Mouse (Mus musculus) cerebellum, adult 8-10 months (tissue): ENCODE results near the gene Selp.

Source experiments
- DNase-seq: peaks from one replicate; pipeline ENCODE4 v3.0.0; 2022

The Selp gene

GRCm38 (mm10) chr1:164114947-164115493 lies at the start of gene Selp:
Gene Selp (plus strand): TSS chr1:164115264.
- no peak for DNase-seq

- no peak for DNase-seq
These were observed 45.8 kb upstream of the Selp start for GRCm38 (mm10) chr1:164069261-164069660.

GRCm38 (mm10) chr1:164070461-164070860 lies 44.6 kb upstream of the Selp start:
- no peak for DNase-seq

DNA sequence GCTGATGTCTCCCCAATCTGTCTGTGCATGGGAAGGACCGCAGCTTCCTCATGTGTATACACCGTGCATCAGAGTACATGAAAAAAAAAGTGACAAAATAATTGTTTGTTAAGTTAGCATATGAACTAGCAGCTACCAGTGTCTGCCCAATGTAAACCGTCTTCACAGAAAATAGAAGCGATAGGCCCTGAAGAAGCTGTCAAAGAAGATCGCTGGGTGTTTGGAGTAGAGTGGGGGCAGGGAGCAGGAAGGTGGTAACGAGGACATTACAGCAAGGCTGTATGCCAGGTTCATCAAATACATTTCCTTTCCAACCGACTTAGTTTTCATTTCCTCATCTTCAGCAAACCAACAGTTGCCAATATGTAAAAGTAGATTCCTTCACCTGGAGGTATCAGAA lies 44.0 kb upstream of the Selp start:
- DNase-seq, result no peak

GRCm38 (mm10) chr1:164072001-164072400 lies 43.1 kb upstream of the Selp start:
- no peak for DNase-seq

DNA sequence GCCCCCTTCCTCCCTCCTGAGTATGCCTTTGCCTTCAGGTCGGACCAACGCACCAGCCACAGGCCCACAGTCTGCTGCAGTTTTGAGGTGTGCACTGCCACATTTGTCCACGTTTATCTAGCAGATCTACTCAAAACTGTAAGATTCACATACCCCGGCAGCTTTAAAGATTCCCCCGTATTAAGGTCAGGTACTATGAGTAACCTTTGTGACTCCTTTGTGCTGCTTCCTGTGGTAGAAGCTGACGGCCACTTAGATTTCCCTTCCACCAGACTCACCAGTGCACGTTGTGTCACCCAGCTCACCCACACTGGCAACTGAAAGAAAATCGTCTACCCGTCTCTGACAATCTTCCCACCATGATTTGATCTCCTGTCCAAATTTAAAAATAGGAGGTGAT lies 42.0 kb upstream of the Selp start:
- no peak for DNase-seq

DNA sequence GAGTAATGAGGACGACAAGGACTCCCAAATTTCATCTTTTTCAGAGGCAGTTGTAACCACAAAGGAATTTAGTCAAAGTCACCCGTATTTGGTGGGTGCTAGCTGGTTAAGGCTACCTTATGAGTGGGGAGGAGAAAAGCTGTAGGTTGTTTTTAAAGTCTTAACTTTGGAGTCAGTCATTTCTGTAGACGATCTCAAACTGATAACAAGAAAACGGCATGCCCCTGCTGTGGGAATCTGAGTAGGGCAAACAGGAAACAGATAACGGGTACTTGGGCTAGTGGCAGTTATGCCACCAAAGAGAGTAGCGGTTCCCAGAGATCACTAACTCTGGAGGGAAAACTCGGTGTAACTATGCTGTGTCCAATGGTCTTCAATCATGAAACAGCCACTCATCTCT lies 41.3 kb upstream of the Selp start:
- no peak for DNase-seq

DNA sequence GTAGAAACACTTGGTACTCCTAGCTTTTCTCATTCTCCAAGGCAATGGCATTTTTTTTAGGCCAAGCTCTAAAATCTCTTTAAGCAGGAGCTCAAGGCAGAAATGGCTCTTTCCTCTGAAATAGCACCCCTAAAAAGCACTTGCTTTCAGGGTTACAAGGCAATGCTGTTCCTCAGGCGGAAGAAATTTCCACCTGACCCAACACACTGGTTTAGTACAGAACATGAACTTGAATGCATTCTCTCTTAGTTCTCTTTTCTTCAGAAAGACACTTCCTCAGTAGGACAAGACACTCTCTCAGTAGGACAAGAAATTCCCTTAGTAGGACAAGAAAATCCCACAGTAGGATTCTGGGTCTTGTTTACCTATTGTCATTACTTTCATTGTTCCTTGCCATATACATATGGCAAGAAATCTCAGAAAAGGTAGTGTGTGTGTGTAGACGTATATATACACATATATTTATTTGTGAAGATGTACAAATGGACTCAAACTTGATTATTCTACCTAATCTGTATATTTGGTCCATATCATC lies 40.4 kb upstream of the Selp start:
- DNase-seq, result no peak

GRCm38 (mm10) chr1:164075416-164075815 lies 39.6 kb upstream of the Selp start:
- no peak for DNase-seq

DNA sequence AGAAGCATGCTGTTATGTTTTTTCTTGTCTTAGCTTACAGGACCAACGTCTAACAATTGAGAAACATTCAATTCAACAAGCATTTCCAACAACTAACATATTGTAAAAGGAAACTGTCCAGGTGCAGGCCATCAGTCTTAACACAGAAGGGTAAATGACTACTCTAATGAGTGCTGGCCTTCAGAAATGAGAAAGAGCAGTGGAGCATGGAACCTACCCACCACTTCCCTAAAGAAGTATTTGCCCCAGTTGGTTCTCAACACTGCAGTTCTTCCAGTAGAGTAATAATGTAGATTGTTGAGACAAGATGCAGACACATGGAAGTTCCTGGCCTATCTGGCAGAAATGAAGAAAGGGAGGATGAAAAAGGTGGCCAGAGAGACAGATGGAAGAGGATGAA lies 38.6 kb upstream of the Selp start:
- DNase-seq, result no peak

- no peak for DNase-seq
These were observed 38.0 kb upstream of the Selp start for GRCm38 (mm10) chr1:164077031-164077430.

GRCm38 (mm10) chr1:164078323-164078741 lies 36.7 kb upstream of the Selp start:
- no peak for DNase-seq

DNA sequence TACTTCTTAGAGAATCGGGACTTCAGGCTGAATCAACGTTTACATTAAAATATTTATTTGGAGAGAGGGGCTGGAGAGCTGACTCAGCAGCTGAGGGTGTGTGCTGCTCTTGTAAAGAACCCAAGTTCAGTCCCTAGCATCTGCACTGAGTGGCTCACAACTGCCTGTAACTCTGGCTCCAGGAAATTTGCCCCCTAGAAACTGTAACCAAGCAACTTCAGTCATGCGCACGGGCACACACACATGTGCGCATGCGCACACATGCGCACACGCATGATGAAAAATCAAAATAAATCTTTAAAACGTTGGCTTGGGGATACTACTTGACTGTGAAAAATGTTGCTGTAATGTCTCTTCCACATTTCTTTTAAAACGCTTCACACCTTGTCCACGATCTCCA lies 36.0 kb upstream of the Selp start:
- no peak for DNase-seq

GRCm38 (mm10) chr1:164083046-164083445 lies 32.0 kb upstream of the Selp start:
- DNase-seq, result no peak

GRCm38 (mm10) chr1:164086797-164087196 lies 28.3 kb upstream of the Selp start:
- DNase-seq, result no peak

DNA sequence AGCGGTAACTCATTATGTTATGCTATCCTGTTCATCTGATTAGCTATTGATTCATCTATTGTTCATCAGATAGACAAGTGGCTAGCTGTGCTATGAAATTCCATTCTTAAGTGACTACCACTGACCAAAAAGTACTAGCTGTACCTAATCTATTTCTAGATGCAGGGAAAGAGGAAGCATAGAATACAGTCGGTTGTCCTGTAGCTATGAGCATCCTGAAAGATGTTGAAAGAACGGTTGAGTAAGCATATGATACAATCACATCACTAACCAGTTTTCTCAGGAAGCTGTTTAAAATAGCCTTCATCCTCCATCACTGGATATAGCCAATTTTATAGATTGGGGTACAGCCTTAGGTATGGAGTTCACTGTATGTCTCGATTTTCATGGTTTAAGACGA lies 27.2 kb upstream of the Selp start:
- no peak for DNase-seq

DNA sequence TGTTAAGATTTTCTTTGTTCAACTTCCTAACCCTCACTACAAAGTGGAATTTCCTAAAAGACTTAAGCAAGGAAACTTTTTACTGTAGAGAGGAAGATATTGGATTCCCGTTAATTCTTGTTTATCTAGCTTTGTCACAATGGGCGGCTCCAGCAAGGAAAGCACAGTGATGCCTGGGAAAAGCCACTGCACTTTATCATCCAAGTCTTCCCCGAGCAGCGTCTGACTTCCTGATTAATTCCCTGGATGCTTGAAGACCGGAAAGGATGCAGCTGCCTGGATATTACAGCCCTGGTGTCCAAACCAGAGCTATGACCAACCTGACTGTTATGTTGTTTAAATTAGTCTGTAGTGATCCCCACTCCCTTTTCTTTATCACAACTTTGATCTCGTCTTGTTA lies 18.3 kb upstream of the Selp start:
- no peak for DNase-seq

DNA sequence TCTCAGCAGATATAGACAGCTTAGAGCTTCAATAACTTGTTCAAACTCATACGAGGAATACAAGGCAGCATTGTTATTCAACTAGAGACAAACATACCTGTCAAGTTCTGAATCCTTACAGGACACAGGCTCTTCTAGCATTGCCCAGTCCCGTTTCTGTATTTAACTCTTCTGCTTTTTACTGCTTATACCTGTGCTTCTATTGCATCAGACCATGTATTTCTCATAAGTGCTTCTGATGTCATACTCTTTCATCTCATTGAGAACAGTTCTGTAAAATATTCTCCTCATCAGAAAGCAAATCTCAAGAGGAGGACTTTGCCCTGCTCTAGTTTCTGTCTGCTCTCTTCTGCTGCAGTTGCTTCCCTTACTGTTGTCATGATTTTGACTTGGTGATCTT lies 17.2 kb upstream of the Selp start:
- DNase-seq, result no peak

DNA sequence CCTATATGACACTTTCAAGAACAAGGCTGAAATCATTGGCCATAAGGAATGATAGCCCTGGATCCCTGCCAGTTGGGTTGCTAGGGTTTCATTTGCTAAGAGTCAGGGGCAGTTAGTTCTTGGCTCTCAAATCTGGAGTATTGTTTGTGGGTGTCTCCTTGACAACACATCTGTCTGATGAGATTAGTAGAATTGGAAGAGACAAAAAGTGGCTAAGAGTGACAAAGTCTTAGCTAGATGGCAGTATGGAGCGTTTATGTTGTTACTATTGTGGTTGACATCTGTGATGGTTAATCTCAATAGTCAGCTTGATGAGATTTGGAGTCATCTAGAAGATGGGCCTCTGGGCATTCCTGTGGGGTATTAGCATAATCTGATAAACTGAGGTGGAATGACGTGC lies 16.7 kb upstream of the Selp start:
- no peak for DNase-seq

- DNase-seq, result no peak
These were observed 5.3 kb upstream of the Selp start for GRCm38 (mm10) chr1:164109763-164110162.

DNA sequence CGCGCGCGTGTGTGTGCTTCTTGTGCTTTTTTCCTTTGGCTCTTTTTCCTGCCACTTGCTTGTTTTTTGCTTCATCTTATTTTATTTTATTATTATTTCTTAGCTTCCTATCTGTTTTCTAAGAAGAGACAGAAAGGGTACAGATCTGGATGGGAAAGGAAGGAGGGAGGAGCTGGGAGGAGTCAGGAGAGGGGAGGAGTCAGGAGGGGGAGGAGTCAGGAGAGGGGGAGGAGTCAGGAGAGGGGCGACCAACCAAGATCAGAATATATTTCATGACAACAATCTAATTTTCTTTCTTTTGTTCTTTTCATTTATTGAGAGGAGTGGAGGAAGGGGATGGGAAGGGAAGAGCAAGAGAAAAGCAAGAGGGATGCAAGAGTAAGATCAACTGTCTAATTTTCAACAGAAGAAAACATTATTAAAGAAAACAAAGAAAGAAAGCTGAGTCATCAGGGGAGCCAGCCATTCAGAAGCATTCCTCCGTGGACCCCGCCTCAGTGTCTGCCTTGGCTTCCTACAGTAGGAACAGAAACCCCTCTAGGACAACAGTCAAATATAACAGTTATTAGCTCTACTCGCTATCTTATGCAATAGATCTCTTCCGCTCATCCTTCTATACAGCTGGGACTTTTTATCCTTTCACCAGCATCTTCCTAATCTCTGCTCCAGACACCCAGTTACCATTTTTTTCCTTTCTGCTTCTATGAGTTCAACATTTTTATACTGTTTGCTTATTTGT lies 4.3 kb upstream of the Selp start:
- DNase-seq, result no peak

DNA sequence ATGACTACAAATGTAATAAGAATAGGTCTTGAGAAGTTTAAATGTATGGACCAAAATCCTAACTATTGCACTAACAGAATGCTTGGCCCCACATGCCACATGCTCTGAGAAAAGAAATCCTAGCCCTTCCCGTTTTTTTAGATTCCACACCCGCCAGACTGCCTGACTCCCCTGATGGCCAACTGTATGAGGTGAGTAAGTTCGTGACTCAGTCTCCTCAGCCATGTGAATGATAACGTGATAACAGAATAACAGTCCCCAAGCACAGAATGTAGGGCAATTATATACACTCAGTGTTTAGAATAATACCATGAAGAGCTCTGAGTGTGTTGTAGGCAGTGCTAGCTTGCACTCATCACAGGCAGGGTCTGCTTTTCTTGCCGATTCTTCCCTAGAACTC lies 784 bp upstream of the Selp start:
- no peak for DNase-seq

DNA sequence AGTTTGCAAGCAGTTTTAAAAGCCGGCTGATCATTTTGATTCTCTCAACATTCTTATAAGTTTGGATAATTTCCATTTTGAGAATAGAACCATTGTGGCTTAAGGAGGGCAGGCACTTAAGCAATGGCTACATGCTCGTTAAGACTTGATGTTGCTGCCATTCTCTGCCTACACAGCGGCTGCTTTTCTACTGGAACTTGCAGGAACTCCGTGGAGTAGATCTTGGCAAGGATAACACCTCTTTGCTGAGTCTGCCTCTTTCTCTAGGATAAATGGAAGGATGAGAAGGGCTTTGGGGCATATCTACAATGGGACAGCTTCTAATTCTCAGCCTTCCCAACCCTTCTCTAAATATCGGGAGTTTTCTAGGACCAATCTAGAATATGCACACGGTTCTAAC lies 583 bp downstream of the Selp start:
- DNase-seq, result no peak

- DNase-seq, result no peak
These were observed 2.8 kb downstream of the Selp start for GRCm38 (mm10) chr1:164117869-164118268.
